Mouse (Mus musculus) intestine, embryonic 16.5 days (tissue): ENCODE results near the gene Bnip2. TPM values are rescaled to one million over a fixed set of nuclear protein-coding genes. Genes with fewer than 3 reads are reported as not detected.

Source experiments
- ATAC-seq: fragments of 200-750 bp; cut with Nextera tagmentation; 2 replicates; pipeline ENCODE4 v1.8.0; 2017; ENCODE audit warnings: moderate TSS enrichment, moderate library complexity
- H3K27ac ChIP-seq: fragments of 300-500 bp; sonication (generic); 2 replicates; pipeline ENCODE4 v1.5.1; 2014; ENCODE audit warnings: mild to moderate bottlenecking, low read length
- H3K27me3 ChIP-seq: fragments of 300-500 bp; sonication (generic); replicated peaks from 2 replicates; pipeline ENCODE4 v1.6.1; 2014; ENCODE audit warnings: low read length, control low read depth, mixed read lengths; ENCODE audit not compliant: control insufficient read depth, insufficient read depth
- H3K36me3 ChIP-seq: fragments of 300-500 bp; sonication (generic); 2 replicates; pipeline ENCODE4 v1.6.1; 2014; ENCODE audit warnings: low read length, control low read depth; ENCODE audit not compliant: control insufficient read depth, insufficient read depth
- H3K4me1 ChIP-seq: fragments of 300-500 bp; sonication (generic); 2 replicates; pipeline ENCODE4 v1.6.1; 2014; ENCODE audit warnings: low read length, control low read depth, mixed read lengths; ENCODE audit not compliant: control insufficient read depth, insufficient read depth
- H3K4me2 ChIP-seq: fragments of 300-500 bp; sonication (generic); 2 replicates; pipeline ENCODE4 v1.6.1; 2014; ENCODE audit warnings: low read depth, low read length, control low read depth
- H3K4me3 ChIP-seq: fragments of 300-500 bp; sonication (generic); 2 replicates; pipeline ENCODE4 v1.5.1; 2014; ENCODE audit warnings: mild to moderate bottlenecking, low read length
- H3K9ac ChIP-seq: fragments of 300-500 bp; sonication (generic); 2 replicates; pipeline ENCODE4 v1.6.1; 2014; ENCODE audit warnings: low read depth, low read length
- H3K9me3 ChIP-seq: fragments of 300-500 bp; sonication (generic); 2 replicates; pipeline ENCODE4 v1.6.1; 2016; ENCODE audit warnings: low read length, control low read depth; ENCODE audit not compliant: control insufficient read depth
- WGBS: fragments of 180-500 bp; shearing (Covaris S2); extraction: QIAGEN DNeasy Blood & Tissue Kit; methylation state at CpG from one replicate; pipeline ENCODE4 v1.1.7; 2014; 5-methylcytosine and 5-hydroxymethylcytosine counted together
- polyA plus RNA-seq: library from polyadenylated mRNA; unstranded; fragments of >200 nt; fragmentation: Nextera tagmentation; extraction: Ambion mirVana; gene quantifications from 2 replicates; pipeline ENCODE4 v1.2.1, GENCODE M21; 2015

Bnip2 gene
- polyA plus RNA-seq, 1 experiment from 2014 or later = 60.0 TPM

DNA sequence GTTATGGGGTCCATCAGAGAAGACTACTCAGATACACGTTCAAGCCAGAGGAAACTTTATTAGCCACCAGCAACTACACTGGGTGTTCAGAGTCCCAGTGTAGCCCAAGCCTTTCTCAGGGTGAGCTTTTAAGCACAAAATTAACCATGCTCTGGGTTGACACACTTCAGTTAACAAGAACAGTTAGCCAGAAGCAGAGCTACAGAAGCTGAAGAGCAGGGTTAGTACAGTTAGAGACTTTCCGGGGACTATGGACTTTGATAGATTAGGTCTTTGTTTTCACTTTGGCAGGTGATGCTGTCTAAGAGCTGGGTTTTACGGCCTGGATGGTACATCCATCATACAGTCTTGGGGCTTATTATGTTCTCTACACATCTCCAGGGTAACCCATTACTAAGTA is 63.5 kb downstream of the Bnip2 start:
- peaks cover 22% of the 10 kb centered on the region for H3K4me1 ChIP-seq
- no peak overlapping the region for H3K9ac ChIP-seq
- H3K27me3 ChIP-seq = no peaks in the 10 kb centered on the region
- WGBS = 55% methylated on average over 3 of the region's 3 CpGs
- H3K27ac ChIP-seq = no peak overlapping the region
- H3K36me3 ChIP-seq = no peaks in the 10 kb centered on the region
- ATAC-seq = no peak
- H3K9me3 ChIP-seq = no peaks in the 10 kb centered on the region
- H3K4me2 ChIP-seq = no peak overlapping the region
- no peak overlapping the region for H3K4me3 ChIP-seq

DNA sequence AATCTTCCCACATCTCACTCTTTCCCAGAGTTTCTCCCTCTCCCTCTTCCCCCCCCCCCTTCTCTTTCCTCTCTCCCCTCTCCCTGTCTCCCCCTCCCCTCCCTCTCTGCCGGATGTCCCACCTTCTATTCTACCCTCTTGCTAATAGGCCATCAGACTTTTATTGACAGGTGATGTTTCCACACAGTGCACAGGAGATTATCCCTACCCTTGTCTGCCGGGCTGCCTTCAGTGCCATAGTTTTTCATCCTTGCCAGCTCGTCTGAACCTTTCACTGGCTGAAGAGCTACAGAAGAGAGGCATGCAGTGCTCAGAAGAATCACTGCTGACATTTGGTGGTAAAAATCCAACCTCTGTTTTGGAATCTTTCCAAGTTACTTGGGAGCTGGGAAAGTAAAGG is 64.1 kb downstream of the Bnip2 start:
- Histone ChIP-seq H3K27ac (no peak overlapping the region), H3K9ac (no peak overlapping the region), H3K4me3 (no peak overlapping the region), H3K36me3 (no peaks in the 10 kb centered on the region), H3K4me1 (peaks cover 16% of the 10 kb centered on the region), H3K27me3 (no peaks in the 10 kb centered on the region), H3K4me2 (no peak overlapping the region), H3K9me3 (no peaks in the 10 kb centered on the region)
- ATAC-seq = no peak
- 31% methylated on average over 3 of the region's 3 CpGs for WGBS

Other genes starting within 250 kb of the Bnip2 start
- not detected in 2 replicates for gene Foxb1, start 228.5 kb upstream of the Bnip2 start, polyA plus RNA-seq
- gene Gtf2a2, start 23.1 kb downstream of the Bnip2 start, polyA plus RNA-seq = 139 and 151 TPM in 2 replicates
- gene Gcnt3, start 48.6 kb downstream of the Bnip2 start, polyA plus RNA-seq = 12.7 and 13.0 TPM in 2 replicates
- 4.8 and 5.3 TPM in 2 replicates for gene Fam81a, start 153.1 kb downstream of the Bnip2 start, polyA plus RNA-seq
- gene Myo1e, start 217.9 kb downstream of the Bnip2 start, polyA plus RNA-seq = 18.2 and 19.5 TPM in 2 replicates